Mouse (Mus musculus): ENCODE measurements around the gene Tmem222. TPM values are rescaled to one million over a fixed set of nuclear protein-coding genes. Genes with fewer than 3 reads are reported as not detected.
A peak's percentile ranks its signal among the peaks of the same experiment; 100 is the strongest.

Tmem222 gene
- polyA plus RNA-seq, 1 experiment, result 66.9 TPM

DNA sequence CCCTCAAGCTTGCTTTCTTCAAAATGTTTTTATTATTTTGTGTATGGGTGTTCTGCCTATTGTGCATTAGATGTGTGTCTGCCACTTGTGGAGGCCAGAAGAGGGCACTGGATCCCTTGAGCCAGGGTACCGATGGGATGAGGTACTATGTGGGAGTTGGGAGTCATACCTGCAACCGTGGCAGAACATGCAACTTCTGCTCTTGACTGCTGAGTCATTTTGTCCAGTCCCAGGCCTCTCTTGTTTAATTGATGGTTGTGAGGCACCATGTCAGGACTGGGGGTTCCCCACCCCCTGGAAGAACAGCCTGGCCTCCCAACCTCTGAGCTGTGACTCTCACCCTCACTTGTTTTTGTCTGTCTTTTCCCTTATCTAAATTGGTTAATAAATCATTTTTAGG is 13.0 kb downstream of the Tmem222 start:
- no peak for TF ChIP-seq MYOD1 (IDR thresholded peaks at IDR 0.05; ENCODE audit: control insufficient read depth in 1 of 3, insufficient read length in 2 of 3, low read depth in 2 of 3)
- no peak for TF ChIP-seq MYOG (IDR thresholded peaks at IDR 0.05; ENCODE audit: control insufficient read depth in 1 of 3, insufficient read depth in 1 of 3, insufficient read length in 2 of 3, low read depth in 2 of 3)
- TF ChIP-seq REST (IDR thresholded peaks at IDR 0.05; ENCODE audit: insufficient read depth, insufficient read length), result no peak
- no peak for TF ChIP-seq SRF (IDR thresholded peaks at IDR 0.05; ENCODE audit: control insufficient read depth, insufficient read length, low read depth)
- no peak for TF ChIP-seq POLR2AphosphoS2 (IDR thresholded peaks at IDR 0.05; ENCODE audit: insufficient read length, low read depth)
- no peak for TF ChIP-seq USF1 (IDR thresholded peaks at IDR 0.05; ENCODE audit: low read depth)
- TF ChIP-seq TCF3 (IDR thresholded peaks at IDR 0.05; ENCODE audit: insufficient read length, low read depth), result no peak
- no peak for TF ChIP-seq CEBPB (IDR thresholded peaks at IDR 0.05; ENCODE audit: insufficient read depth, poor library complexity, severe bottlenecking)
- no peak for TF ChIP-seq E2F4 (IDR thresholded peaks at IDR 0.05; ENCODE audit: insufficient read depth)
- no peak for TF ChIP-seq POLR2A (IDR thresholded peaks at IDR 0.05; ENCODE audit: insufficient read length, low read depth)
- TF ChIP-seq MAX (IDR thresholded peaks at IDR 0.05; ENCODE audit: low read depth), result no peak
- TF ChIP-seq TCF12 (IDR thresholded peaks at IDR 0.05; ENCODE audit: insufficient read depth, poor library complexity, severe bottlenecking), result no peak
- H3K36me3 ChIP-seq (ENCODE audit: control insufficient read depth, insufficient read depth), result peaks cover 8% of the 10 kb centered on the region
- no peak overlapping the region for H3K4me2 ChIP-seq (ENCODE audit: low read depth)
- H3ac ChIP-seq (ENCODE audit: control insufficient read depth, insufficient read length), result no peak overlapping the region
- H3K27me3 ChIP-seq (ENCODE audit: control insufficient read depth, insufficient read depth, insufficient read length), result no peaks in the 10 kb centered on the region
- H3K79me2 ChIP-seq (ENCODE audit: control insufficient read depth, insufficient read depth), result no peaks in the 10 kb centered on the region
- H3K4me3 ChIP-seq, result no peak overlapping the region

DNA sequence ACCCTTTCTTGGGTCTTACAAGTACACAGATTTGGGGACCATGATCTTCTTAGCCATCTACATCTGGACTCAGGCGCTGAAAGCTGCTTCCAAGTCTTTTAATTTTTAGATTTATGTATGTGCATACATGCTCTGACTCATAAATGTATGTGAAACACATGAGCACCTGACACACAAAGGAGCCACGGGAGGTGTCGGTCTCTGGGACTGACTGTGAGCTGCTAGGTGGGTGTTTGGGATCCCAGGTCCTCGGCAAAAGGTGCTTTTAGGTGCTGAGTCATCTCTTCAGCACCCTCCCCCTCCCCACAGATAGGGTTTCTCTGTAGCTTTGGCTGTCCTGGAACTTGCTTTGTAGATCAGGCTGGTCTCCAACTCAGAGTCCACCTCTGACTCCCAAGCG is 13.8 kb downstream of the Tmem222 start:
- H3K4me2 ChIP-seq (ENCODE audit: low read depth), result no peak overlapping the region
- TF ChIP-seq USF1 (IDR thresholded peaks at IDR 0.05; ENCODE audit: low read depth) (no peak), POLR2A (IDR thresholded peaks at IDR 0.05; ENCODE audit: insufficient read length, low read depth) (no peak), TCF3 (IDR thresholded peaks at IDR 0.05; ENCODE audit: insufficient read length, low read depth) (no peak), TCF12 (IDR thresholded peaks at IDR 0.05; ENCODE audit: insufficient read depth, poor library complexity, severe bottlenecking) (no peak), MAX (IDR thresholded peaks at IDR 0.05; ENCODE audit: low read depth) (no peak), POLR2AphosphoS2 (IDR thresholded peaks at IDR 0.05; ENCODE audit: insufficient read length, low read depth) (no peak), REST (IDR thresholded peaks at IDR 0.05; ENCODE audit: insufficient read depth, insufficient read length) (no peak), CEBPB (IDR thresholded peaks at IDR 0.05; ENCODE audit: insufficient read depth, poor library complexity, severe bottlenecking) (no peak), MYOD1 (IDR thresholded peaks at IDR 0.05; ENCODE audit: control insufficient read depth in 1 of 3, insufficient read length in 2 of 3, low read depth in 2 of 3) (no peak), E2F4 (IDR thresholded peaks at IDR 0.05; ENCODE audit: insufficient read depth) (no peak), SRF (IDR thresholded peaks at IDR 0.05; ENCODE audit: control insufficient read depth, insufficient read length, low read depth) (no peak)
- H3K27me3 ChIP-seq (ENCODE audit: control insufficient read depth, insufficient read depth, insufficient read length), result no peaks in the 10 kb centered on the region
- no peak overlapping the region for H3ac ChIP-seq (ENCODE audit: control insufficient read depth, insufficient read length)
- H3K4me3 ChIP-seq, result no peak overlapping the region
- no peaks in the 10 kb centered on the region for H3K79me2 ChIP-seq (ENCODE audit: control insufficient read depth, insufficient read depth)
- peaks cover 5% of the 10 kb centered on the region for H3K36me3 ChIP-seq (ENCODE audit: control insufficient read depth, insufficient read depth)

GRCm38 (mm10) chr4:133262882-133263281 is 14.7 kb downstream of the Tmem222 start, which contains the start of gene Sytl1:
Gene Sytl1, minus strand, starts transcription at chr4:133263113.
- Histone ChIP-seq H3K36me3 (ENCODE audit: control insufficient read depth, insufficient read depth) (peaks cover 4% of the 10 kb centered on the region), H3ac (ENCODE audit: control insufficient read depth, insufficient read length) (no peak within 1 kb of the TSS), H3K79me2 (ENCODE audit: control insufficient read depth, insufficient read depth) (no peaks in the 10 kb centered on the region), H3K4me3 (no peak within 1 kb of the TSS), H3K4me2 (ENCODE audit: low read depth) (peak within 1 kb of the TSS; percentile 38), H3K27me3 (ENCODE audit: control insufficient read depth, insufficient read depth, insufficient read length) (no peaks in the 10 kb centered on the region)
- TF ChIP-seq USF1 (IDR thresholded peaks at IDR 0.05; ENCODE audit: low read depth) (no peak), MYOG (IDR thresholded peaks at IDR 0.05; ENCODE audit: control insufficient read depth in 1 of 3, insufficient read depth in 1 of 3, insufficient read length in 2 of 3, low read depth in 2 of 3) (peak; percentile 50 to 90 (median 73)), MYOD1 (IDR thresholded peaks at IDR 0.05; ENCODE audit: control insufficient read depth in 1 of 3, insufficient read length in 2 of 3, low read depth in 2 of 3) (peak in 2 of 3 experiments; percentile 49 to 71)

GRCm38 (mm10) chr4:133262375-133262765 is 15.2 kb downstream of the Tmem222 start:
- no peaks in the 10 kb centered on the region for H3K79me2 ChIP-seq (ENCODE audit: control insufficient read depth, insufficient read depth)
- peak overlapping the region; percentile 38 for H3K4me2 ChIP-seq (ENCODE audit: low read depth)
- peaks cover 1% of the 10 kb centered on the region for H3K27me3 ChIP-seq (ENCODE audit: control insufficient read depth, insufficient read depth, insufficient read length)
- TF ChIP-seq MYOG (IDR thresholded peaks at IDR 0.05; ENCODE audit: control insufficient read depth in 1 of 3, insufficient read depth in 1 of 3, insufficient read length in 2 of 3, low read depth in 2 of 3) (no peak), TCF12 (IDR thresholded peaks at IDR 0.05; ENCODE audit: insufficient read depth, poor library complexity, severe bottlenecking) (no peak), TCF3 (IDR thresholded peaks at IDR 0.05; ENCODE audit: insufficient read length, low read depth) (no peak), MAX (IDR thresholded peaks at IDR 0.05; ENCODE audit: low read depth) (no peak), MYOD1 (IDR thresholded peaks at IDR 0.05; ENCODE audit: control insufficient read depth in 1 of 3, insufficient read length in 2 of 3, low read depth in 2 of 3) (no peak), REST (IDR thresholded peaks at IDR 0.05; ENCODE audit: insufficient read depth, insufficient read length) (no peak), POLR2A (IDR thresholded peaks at IDR 0.05; ENCODE audit: insufficient read length, low read depth) (no peak)
- peaks cover 4% of the 10 kb centered on the region for H3K36me3 ChIP-seq (ENCODE audit: control insufficient read depth, insufficient read depth)
- H3K4me3 ChIP-seq, result no peak overlapping the region
- no peak overlapping the region for H3ac ChIP-seq (ENCODE audit: control insufficient read depth, insufficient read length)

- Histone ChIP-seq H3ac (ENCODE audit: control insufficient read depth, insufficient read length) (no peak overlapping the region), H3K4me3 (no peak overlapping the region), H3K79me2 (ENCODE audit: control insufficient read depth, insufficient read depth) (no peaks in the 10 kb centered on the region), H3K4me2 (ENCODE audit: low read depth) (no peak overlapping the region), H3K27me3 (ENCODE audit: control insufficient read depth, insufficient read depth, insufficient read length) (peaks cover 6% of the 10 kb centered on the region), H3K36me3 (ENCODE audit: control insufficient read depth, insufficient read depth) (peaks cover 4% of the 10 kb centered on the region)
- no peak for TF ChIP-seq SRF (IDR thresholded peaks at IDR 0.05; ENCODE audit: control insufficient read depth, insufficient read length, low read depth)
- no peak for TF ChIP-seq MYOD1 (IDR thresholded peaks at IDR 0.05; ENCODE audit: control insufficient read depth in 1 of 3, insufficient read length in 2 of 3, low read depth in 2 of 3)
- TF ChIP-seq TCF12 (IDR thresholded peaks at IDR 0.05; ENCODE audit: insufficient read depth, poor library complexity, severe bottlenecking), result no peak
- TF ChIP-seq MAX (IDR thresholded peaks at IDR 0.05; ENCODE audit: low read depth), result no peak
- no peak for TF ChIP-seq POLR2A (IDR thresholded peaks at IDR 0.05; ENCODE audit: insufficient read length, low read depth)
- no peak for TF ChIP-seq REST (IDR thresholded peaks at IDR 0.05; ENCODE audit: insufficient read depth, insufficient read length)
- TF ChIP-seq E2F4 (IDR thresholded peaks at IDR 0.05; ENCODE audit: insufficient read depth), result no peak
- TF ChIP-seq POLR2AphosphoS2 (IDR thresholded peaks at IDR 0.05; ENCODE audit: insufficient read length, low read depth), result no peak
- TF ChIP-seq USF1 (IDR thresholded peaks at IDR 0.05; ENCODE audit: low read depth), result no peak
- TF ChIP-seq TCF3 (IDR thresholded peaks at IDR 0.05; ENCODE audit: insufficient read length, low read depth), result no peak
- TF ChIP-seq CEBPB (IDR thresholded peaks at IDR 0.05; ENCODE audit: insufficient read depth, poor library complexity, severe bottlenecking), result no peak
- no peak for TF ChIP-seq MYOG (IDR thresholded peaks at IDR 0.05; ENCODE audit: control insufficient read depth in 1 of 3, insufficient read depth in 1 of 3, insufficient read length in 2 of 3, low read depth in 2 of 3)
These were observed 15.8 kb downstream of the Tmem222 start for GRCm38 (mm10) chr4:133261641-133262374.
